Mouse (Mus musculus): ENCODE data around the gene Prrc2a. TPM values are rescaled to one million over a fixed set of nuclear protein-coding genes. Genes with fewer than 3 reads are reported as not detected.

The Prrc2a gene
- polyA plus RNA-seq (2017; shearing (Covaris generic)) = 38.6 TPM

GRCm38 (mm10) chr17:35164568-35165450 lies at the start of gene Prrc2a:
Gene Prrc2a (minus strand): TSS chr17:35164897.

GRCm38 (mm10) chr17:35204494-35205379 lies 40.0 kb upstream of the Prrc2a start, which contains the start of gene Lta:
Gene Lta (minus strand): TSS chr17:35205351.

GRCm38 (mm10) chr17:35201787-35202186 lies 37.1 kb upstream of the Prrc2a start, which contains the start of gene Tnf:
Gene Tnf (minus strand): TSS chr17:35202007.

GRCm38 (mm10) chr17:35193881-35194843 lies 29.5 kb upstream of the Prrc2a start, which contains the start of gene Ltb:
Gene Ltb (plus strand): TSS chr17:35194439.

GRCm38 (mm10) chr17:35187959-35188610 lies 23.4 kb upstream of the Prrc2a start, which contains the start of gene Lst1:
Gene Lst1 (minus strand): TSS chr17:35188439.

GRCm38 (mm10) chr17:35175968-35176367 lies 11.3 kb upstream of the Prrc2a start, which contains the start of gene Aif1:
Gene Aif1 (minus strand): TSS chr17:35176068.

GRCm38 (mm10) chr17:35134801-35135590 lies 29.7 kb downstream of the Prrc2a start, which contains the start of gene Bag6:
Gene Bag6 (plus strand): TSS chr17:35135178.

GRCm38 (mm10) chr17:35131500-35132173 lies 33.1 kb downstream of the Prrc2a start, which contains the start of gene Apom:
Gene Apom (minus strand): TSS chr17:35132050.

GRCm38 (mm10) chr17:35126206-35126611 lies 38.5 kb downstream of the Prrc2a start, which contains the start of gene D17H6S53E:
Gene D17H6S53E (plus strand): TSS chr17:35126373.

GRCm38 (mm10) chr17:35121871-35122303 lies 42.8 kb downstream of the Prrc2a start, which contains the start of gene Csnk2b:
Gene Csnk2b (minus strand): TSS chr17:35122053.

GRCm38 (mm10) chr17:35121143-35121799 lies 43.4 kb downstream of the Prrc2a start, which contains the start of gene Gpank1:
Gene Gpank1 (plus strand): TSS chr17:35121455.

GRCm38 (mm10) chr17:35115046-35116019 lies 49.4 kb downstream of the Prrc2a start, which contains the start of gene Ly6g5b:
Gene Ly6g5b (minus strand): TSS chr17:35115428.

GRCm38 (mm10) chr17:35108097-35108496 lies 56.6 kb downstream of the Prrc2a start, which contains the start of gene Ly6g5c:
Gene Ly6g5c (plus strand): TSS chr17:35108279.

